Mouse (Mus musculus) stomach, postnatal 0 days (tissue): ENCODE data around the gene Kcnk12. TPM values are rescaled to one million over a fixed set of nuclear protein-coding genes. Genes with fewer than 3 reads are reported as not detected.

Experiments used
- ATAC-seq: fragments of 200-750 bp; cut with Nextera tagmentation; 2 replicates; pipeline ENCODE4 v1.8.0; 2017; ENCODE audit not compliant: low FRiP score, low TSS enrichment
- DNase-seq: peaks from one replicate; pipeline ENCODE4 v3.0.0-alpha.2; 2016; ENCODE audit warnings: low spot score
- H3K27ac ChIP-seq: fragments of 300-500 bp; sonication (generic); replicated peaks from 2 replicates; pipeline ENCODE4 v1.5.1; 2014; ENCODE audit warnings: mild to moderate bottlenecking, control low read depth
- H3K27me3 ChIP-seq: fragments of 300-500 bp; sonication (generic); 2 replicates; pipeline ENCODE4 v1.6.1; 2014; ENCODE audit warnings: low read length; ENCODE audit not compliant: control insufficient read depth, insufficient read depth
- H3K36me3 ChIP-seq: fragments of 300-500 bp; sonication (generic); 2 replicates; pipeline ENCODE4 v1.6.1; 2014; ENCODE audit warnings: low read length, mixed read lengths; ENCODE audit not compliant: control insufficient read depth, insufficient read depth
- H3K4me1 ChIP-seq: fragments of 300-500 bp; sonication (generic); replicated peaks from 2 replicates; pipeline ENCODE4 v1.6.1; 2014; ENCODE audit warnings: antibody characterized with exemption; ENCODE audit not compliant: control insufficient read depth, insufficient read depth
- H3K4me2 ChIP-seq: fragments of 300-500 bp; sonication (generic); replicated peaks from 2 replicates; pipeline ENCODE4 v1.6.1; 2014; ENCODE audit warnings: low read depth, mild to moderate bottlenecking, control low read depth, moderate library complexity
- H3K4me3 ChIP-seq: fragments of 300-500 bp; sonication (generic); 2 replicates; pipeline ENCODE4 v1.5.1; 2014; ENCODE audit warnings: low read depth, low read length, control low read depth
- H3K9ac ChIP-seq: fragments of 300-500 bp; sonication (generic); 2 replicates; pipeline ENCODE4 v1.6.1; 2014; ENCODE audit warnings: mild to moderate bottlenecking, low read length, control low read depth, mixed read lengths
- H3K9me3 ChIP-seq: fragments of 300-500 bp; sonication (generic); 2 replicates; pipeline ENCODE4 v1.6.1; 2016; ENCODE audit warnings: low read length; ENCODE audit not compliant: control insufficient read depth
- CTCF ChIP-seq: IDR thresholded peaks from 2 replicates; pipeline ENCODE4 v1.5.1; 2016; ENCODE audit warnings: antibody characterized with exemption, low read depth, mild to moderate bottlenecking, moderate library complexity
- EP300 ChIP-seq: optimal IDR thresholded peaks from 2 replicates; pipeline ENCODE3; 2016; ENCODE audit warnings: antibody characterized with exemption
- WGBS: fragments of 180-500 bp; shearing (Covaris S2); extraction: QIAGEN DNeasy Blood & Tissue Kit; methylation state at CpG from one replicate; pipeline ENCODE4 v1.1.7; 2014; 5-methylcytosine and 5-hydroxymethylcytosine counted together
- polyA plus RNA-seq: library from polyadenylated mRNA; unstranded; fragments of >200 nt; fragmentation: Nextera tagmentation; extraction: Ambion mirVana; gene quantifications from 2 replicates; pipeline ENCODE4 v1.2.1, GENCODE M21; 2015

Kcnk12 gene
- polyA plus RNA-seq, 1 experiment from 2014 or later, result 0.15 TPM

GRCm38 (mm10) chr17:87695874-87696465, 101.8 kb downstream of the Kcnk12 start:
- DNase-seq (no peak), ATAC-seq (no peak)
- no peaks in the 10 kb centered on the region for H3K9me3 ChIP-seq
- TF ChIP-seq EP300 (no peak), CTCF (no peak)
- no peak overlapping the region for H3K27ac ChIP-seq
- H3K4me2 ChIP-seq, result no peak overlapping the region
- H3K4me3 ChIP-seq, result no peak overlapping the region
- H3K9ac ChIP-seq, result no peak overlapping the region
- H3K27me3 ChIP-seq, result no peaks in the 10 kb centered on the region
- H3K36me3 ChIP-seq, result peaks cover 6% of the 10 kb centered on the region; the same call in 1 of the 2 replicates
- no peaks in the 10 kb centered on the region for H3K4me1 ChIP-seq
- WGBS, result 88% methylated on average over 11 of the region's 11 CpGs

Other genes starting within 250 kb of the Kcnk12 start
- 308 and 316 TPM in 2 replicates for gene Epcam, start 162.0 kb downstream of the Kcnk12 start, polyA plus RNA-seq
- 21.6 and 22.7 TPM in 2 replicates for gene Msh2, start 125.7 kb downstream of the Kcnk12 start, polyA plus RNA-seq
- gene Rpl36-ps4, start 123.0 kb upstream of the Kcnk12 start, polyA plus RNA-seq, result not detected in 2 replicates
- 11.3 and 11.6 TPM in 2 replicates for gene Msh6, start 177.1 kb upstream of the Kcnk12 start, polyA plus RNA-seq